Mouse (Mus musculus): ENCODE data around the gene Tnik.

Tnik gene

GRCm38 (mm10) chr3:28725203-28725602 lies 462.2 kb downstream of the Tnik start:
- DNase-seq, result no peak
